Comparison of ENCODE assay signal across 18 mouse cellular contexts in genomic region chr10:99789418-99789817, GRCm38 (mm10). TPM values are rescaled to one million over a fixed set of nuclear protein-coding genes. Genes with fewer than 3 reads are reported as not detected.
DNase-seq lines count a peak whose midpoint lies in the region; ATAC-seq and TF ChIP-seq lines count a peak whose summit lies in the region.
"Had no signal": no experiment of that assay in that cellular context is flagged by ENCODE, and none has a peak within 500 bp of the region (broad histone marks: within the 10 kb centered on the region; RNA-seq: fewer than 3 reads in every experiment).

No protein-coding gene starts in this region.

- 19% methylated on average over 2 of the region's 2 CpGs for WGBS in cerebellum, adult 2 months
- 41% methylated on average over 2 of the region's 2 CpGs for WGBS in kidney, postnatal 0 days

- H3K4me1 ChIP-seq in cerebellum, adult 2 months (ENCODE audit: control insufficient read depth, insufficient read depth, low read length): no peaks in the 10 kb centered on the region
- no peaks in the 10 kb centered on the region for H3K4me1 ChIP-seq in kidney, postnatal 0 days (replicated peaks; ENCODE audit: insufficient read depth, low read length)
- H3K4me1 ChIP-seq: heart, embryonic 12.5 days had no signal

- no peak overlapping the region for H3K9ac ChIP-seq in kidney, postnatal 0 days (ENCODE audit: low read depth, low read length)
- H3K9ac ChIP-seq: heart, embryonic 12.5 days had no signal

- no peaks in the 10 kb centered on the region for H3K36me3 ChIP-seq in kidney, postnatal 0 days (ENCODE audit: insufficient read depth, low read length)
- H3K36me3 ChIP-seq: heart, embryonic 12.5 days had no signal

- H3K4me2 ChIP-seq in kidney, postnatal 0 days (ENCODE audit: low read length): no peak overlapping the region
- H3K4me2 ChIP-seq: heart, embryonic 12.5 days had no signal

- peak; percentile 4 to 27 for DNase-seq in cerebellum, postnatal 14 days
- DNase-seq in cerebellum, adult 2 months: no peak
- peak; percentile 45 for DNase-seq in kidney, postnatal 0 days (ENCODE audit: low spot score)
- no peak for DNase-seq in kidney, adult 8-10 months
- peak; percentile 25 for DNase-seq in adipocyte (ENCODE audit: low spot score)
- peak; percentile 38 for DNase-seq in lung, postnatal 25 days (ENCODE audit: low spot score)
- DNase-seq in gastrocnemius, adult 18-20 months (ENCODE audit: low spot score): no peak
- DNase-seq: B cell, adult 2 months; cerebellum, adult 9-10 months; gastrocnemius, postnatal 14 days; heart, postnatal 4 days; midbrain, embryonic 14.5 days; right cerebral cortex, postnatal 14 days; thymus, postnatal 36 days had no signal

- no peak overlapping the region for H3K27ac ChIP-seq in cerebellum, adult 2 months (ENCODE audit: insufficient read depth, low read length)
- no peak overlapping the region for H3K27ac ChIP-seq in kidney, postnatal 0 days
- H3K27ac ChIP-seq: macrophage had no signal

- no peak for TF ChIP-seq CTCF in cerebellum, adult 2 months (IDR thresholded peaks at IDR 0.05; ENCODE audit: borderline replicate concordance, insufficient read depth, low read depth, low read length)
- TF ChIP-seq CTCF in kidney, postnatal 0 days (IDR thresholded peaks at IDR 0.05; ENCODE audit: low read depth): no peak

- H3K27me3 ChIP-seq in cerebellum, adult 2 months (ENCODE audit: control insufficient read depth, insufficient read depth, low read length): no peaks in the 10 kb centered on the region
- no peaks in the 10 kb centered on the region for H3K27me3 ChIP-seq in kidney, postnatal 0 days (ENCODE audit: insufficient read depth, low read length)
- H3K27me3 ChIP-seq: heart, embryonic 12.5 days had no signal

- ATAC-seq in kidney, postnatal 0 days (replicated peaks; ENCODE audit: low FRiP score, low read depth): no peak
- ATAC-seq in granulocyte monocyte progenitor cell, adult 5-6 weeks (replicated peaks; ENCODE audit: poor library complexity, severe bottlenecking): no peak

- H3K9me3 ChIP-seq in kidney, postnatal 0 days (replicated peaks; ENCODE audit: low read length): no peaks in the 10 kb centered on the region
- H3K9me3 ChIP-seq: heart, embryonic 12.5 days had no signal

- H3K4me3 ChIP-seq in cerebellum, adult 2 months (replicated peaks; ENCODE audit: insufficient read depth, low read depth, low read length): no peak overlapping the region
- H3K4me3 ChIP-seq in kidney, postnatal 0 days (replicated peaks; ENCODE audit: low read depth, low read length): no peak overlapping the region
- H3K4me3 ChIP-seq: heart, embryonic 12.5 days had no signal

- TF ChIP-seq POLR2A in cerebellum, adult 2 months (IDR thresholded peaks at IDR 0.05; ENCODE audit: borderline replicate concordance, insufficient read depth, low read length): no peak

RNA-seq across cellular contexts. Expression of gene Csl, which starts 30.0 kb away (rescaled TPM):
- not detected in 2 replicates for polyA plus RNA-seq in cerebellum, adult 2 months (2012; rRNA removed)
- polyA plus RNA-seq in kidney, postnatal 0 days (2015; fragmentation: Nextera tagmentation; extraction: Ambion mirVana): 0.06 and 0.13 TPM in 2 replicates
- not detected in 2 replicates for total RNA-seq in granulocyte monocyte progenitor cell, adult 5-6 weeks (2014; fragmentation: Nextera tagmentation)
- total RNA-seq in granulocyte monocyte progenitor cell, adult 5-6 weeks (2017): 0.15 and 0.22 TPM in 2 replicates
- total RNA-seq in gastrocnemius, adult 18-20 months (2021): 1 to 10 TPM; 2.0 to 2.2 TPM
- total RNA-seq: liver, adult 2 months had no signal
- polyA plus RNA-seq: macrophage had no signal

Comparison
In these comparisons a context has a peak if more than half of its experiments do, and no peak if none do; other contexts are left out.
1. DNase-seq: peak in cerebellum, postnatal 14 days (2 of 2), kidney, postnatal 0 days (single experiment), adipocyte (single experiment) and lung, postnatal 25 days (single experiment); none in cerebellum, adult 2 months (0 of 2), kidney, adult 8-10 months (0 of 2) and gastrocnemius, adult 18-20 months (single experiment).